Mouse (Mus musculus) embryonic facial prominence, embryonic 14.5 days (tissue): Measurements from ENCODE around the gene Mrps5. TPM values are rescaled to one million over a fixed set of nuclear protein-coding genes. Genes with fewer than 3 reads are reported as not detected.

Source experiments
- polyA plus RNA-seq: library from polyadenylated mRNA; unstranded; fragments of >200 nt; fragmentation: Nextera tagmentation; extraction: Ambion mirVana; gene quantifications from 2 replicates; pipeline ENCODE4 v1.2.1, GENCODE M21; 2014

Gene Mrps5
- polyA plus RNA-seq, 1 experiment from 2014 or later = 113 TPM

Other genes with a start within 250 kb of the Mrps5 start
- 0.09 and 0.14 TPM in 2 replicates for gene Astl, start 248.6 kb upstream of the Mrps5 start, polyA plus RNA-seq
- 0.51 and 0.72 TPM in 2 replicates for gene Adra2b, start 224.0 kb upstream of the Mrps5 start, polyA plus RNA-seq
- gene Gpat2, start 162.0 kb upstream of the Mrps5 start, polyA plus RNA-seq = 0.26 and 0.39 TPM in 2 replicates
- gene Fahd2a, start 142.7 kb upstream of the Mrps5 start, polyA plus RNA-seq = 16.6 and 19.3 TPM in 2 replicates
- 5.6 and 6.1 TPM in 2 replicates for gene Kcnip3, start 65.1 kb upstream of the Mrps5 start, polyA plus RNA-seq
- 3.3 and 4.1 TPM in 2 replicates for gene Prom2, start 45.8 kb upstream of the Mrps5 start, polyA plus RNA-seq
- gene Zfp661, start 128 bp upstream of the Mrps5 start, polyA plus RNA-seq = 4.0 and 5.1 TPM in 2 replicates
- 9.4 and 33.6 TPM in 2 replicates for gene Mal, start 69.5 kb downstream of the Mrps5 start, polyA plus RNA-seq
- gene Mall, start 142.7 kb downstream of the Mrps5 start, polyA plus RNA-seq = 14.0 and 17.8 TPM in 2 replicates
- 27.4 and 28.3 TPM in 2 replicates for gene Nphp1, start 201.7 kb downstream of the Mrps5 start, polyA plus RNA-seq
- 38.4 and 42.2 TPM in 2 replicates for gene Mtln, start 205.3 kb downstream of the Mrps5 start, polyA plus RNA-seq
- gene Bub1, start 244.6 kb downstream of the Mrps5 start, polyA plus RNA-seq = 16.8 and 18.9 TPM in 2 replicates